Mouse (Mus musculus): Measurements from ENCODE around the gene Cerk. TPM values are rescaled to one million over a fixed set of nuclear protein-coding genes. Genes with fewer than 3 reads are reported as not detected.
"Not testable (repeated sequence)": the region's sequence is repeated elsewhere in the genome, so short reads cannot be mapped to it uniquely, and the experiment has no call there.

Gene Cerk
- total RNA-seq, 2 experiments from 2014 or later = 55.1 to 58.1 TPM

DNA sequence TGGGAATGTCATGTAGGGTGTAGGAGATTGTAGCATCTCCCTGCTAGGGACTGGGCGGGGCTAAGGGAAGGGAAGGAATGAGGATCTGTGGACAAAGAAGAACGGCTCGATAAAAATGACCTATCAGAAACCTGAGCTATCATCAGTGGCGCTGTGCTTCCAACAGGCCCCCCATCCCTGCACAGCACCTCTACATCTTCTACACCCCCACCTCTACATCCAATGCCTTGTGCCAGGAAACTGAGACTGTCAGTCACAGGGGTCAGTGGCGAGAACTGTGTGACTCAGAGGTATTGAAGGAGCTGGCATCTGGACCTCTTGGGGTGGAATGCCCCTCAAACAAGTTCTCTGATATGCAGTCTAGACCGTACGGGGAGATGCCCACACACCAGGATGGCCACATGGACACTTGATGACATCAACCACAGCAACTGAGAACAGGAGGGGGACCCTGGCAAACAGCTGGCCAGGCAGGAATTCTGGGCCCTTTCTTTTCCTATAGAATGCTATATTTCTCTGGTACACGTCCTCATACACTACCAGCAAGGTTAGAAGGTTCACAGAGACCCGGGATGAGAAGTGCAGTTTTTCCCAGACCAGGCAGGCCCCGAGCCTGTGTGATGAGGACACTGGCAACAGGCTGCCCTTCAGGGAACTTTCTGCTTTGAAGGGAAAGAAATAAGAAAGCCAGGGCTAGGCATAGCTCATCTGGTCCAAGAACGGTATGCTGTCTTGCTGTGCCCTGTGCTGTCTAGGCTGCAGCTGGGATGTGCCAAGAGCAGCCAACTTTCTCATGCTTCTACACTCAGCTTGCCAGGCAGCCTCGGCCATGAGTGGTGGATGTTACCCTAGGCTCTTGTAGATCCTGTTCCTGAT is 16.8 kb downstream of the Cerk start:
- intact Hi-C loops (cut with DNase I) = no loop called here
- no peak for DNase-seq (ENCODE audit: low spot score in 2 of 2)

DNA sequence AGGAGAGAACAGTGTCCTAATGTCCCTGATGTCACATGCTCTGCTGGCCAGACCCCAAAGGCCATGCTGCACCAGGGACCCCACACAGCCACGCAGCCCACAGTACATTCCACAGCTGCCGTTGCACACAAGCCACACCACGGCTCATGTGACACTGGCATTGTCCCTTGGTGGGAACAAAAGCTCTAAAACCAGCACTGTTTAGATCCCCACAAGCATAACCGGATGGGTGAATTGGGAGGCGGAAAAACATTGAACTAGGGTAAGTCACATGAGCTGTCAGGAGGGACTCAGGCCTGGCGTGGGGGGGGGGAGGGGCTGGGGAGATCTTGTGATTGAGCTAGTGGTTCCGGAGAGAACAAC is 17.5 kb downstream of the Cerk start:
- intact Hi-C loops (cut with DNase I) = no loop called here
- no peak for DNase-seq (ENCODE audit: low spot score in 2 of 2)

DNA sequence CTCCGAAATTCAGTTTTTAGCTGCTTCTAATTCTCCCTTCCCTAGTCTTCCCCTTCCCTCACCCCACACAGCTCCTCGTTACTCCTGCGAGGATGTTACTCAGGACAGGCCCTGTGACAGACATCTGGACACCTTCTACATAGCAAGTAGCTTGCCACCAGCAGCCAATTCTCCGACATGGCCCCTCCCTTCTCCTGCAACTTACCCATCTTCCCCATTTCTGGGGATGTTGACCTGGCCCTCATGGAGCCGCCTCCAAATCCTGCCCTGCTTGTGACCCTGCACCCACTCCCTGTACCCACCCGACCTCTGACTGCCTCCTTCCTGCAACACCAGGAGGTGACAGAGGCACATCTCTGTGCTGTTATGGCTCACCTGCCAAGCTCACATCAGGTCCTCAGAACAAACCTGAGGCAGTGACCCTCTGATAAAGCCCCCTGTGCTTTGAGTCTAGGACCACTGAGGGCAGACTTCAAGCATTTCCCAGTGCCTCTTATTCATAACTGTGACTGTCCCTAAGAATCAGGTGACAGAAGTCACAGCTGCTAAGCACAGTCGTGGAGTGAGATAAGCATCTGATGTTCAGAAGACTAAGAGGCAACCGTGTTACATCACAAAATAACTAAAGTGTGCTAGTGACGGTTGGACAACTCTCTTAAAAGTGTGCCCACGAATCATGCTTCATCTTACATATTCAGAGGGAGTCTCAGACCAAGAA is 18.0 kb downstream of the Cerk start:
- intact Hi-C loops (cut with DNase I) = no loop called here
- DNase-seq (ENCODE audit: low spot score in 2 of 2) = no peak

DNA sequence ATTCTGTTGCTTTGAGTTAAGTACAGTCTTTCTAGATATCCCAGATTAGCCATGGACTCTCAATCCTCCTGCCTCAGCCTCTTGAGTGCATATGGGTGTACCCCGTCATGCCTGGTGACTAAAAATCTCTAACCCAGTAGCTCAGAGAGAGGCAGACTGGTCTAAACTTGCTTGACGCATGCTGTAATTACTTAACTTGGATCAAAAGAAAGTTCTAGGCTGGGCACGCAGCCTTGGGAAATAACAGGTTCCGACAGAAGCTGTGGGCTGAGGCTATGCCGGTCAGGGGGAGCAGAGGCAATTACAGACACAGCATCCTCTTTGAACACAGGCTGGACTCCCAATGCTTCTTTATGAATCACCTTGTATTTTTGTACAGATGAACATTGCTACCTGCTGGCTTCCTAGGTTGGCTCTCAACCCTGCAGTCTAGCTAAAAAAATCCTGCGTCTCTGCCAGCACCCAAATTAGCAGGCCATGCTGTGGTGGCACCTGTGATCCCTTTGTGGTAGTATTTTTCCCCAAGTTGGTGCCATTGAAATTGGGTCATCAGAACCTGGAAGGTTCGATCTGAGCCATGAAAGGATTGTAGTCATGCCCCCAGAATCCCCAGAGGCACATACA is 18.8 kb downstream of the Cerk start:
- intact Hi-C loops (cut with DNase I) = no loop called here
- DNase-seq (ENCODE audit: low spot score in 2 of 2) = no peak

DNA sequence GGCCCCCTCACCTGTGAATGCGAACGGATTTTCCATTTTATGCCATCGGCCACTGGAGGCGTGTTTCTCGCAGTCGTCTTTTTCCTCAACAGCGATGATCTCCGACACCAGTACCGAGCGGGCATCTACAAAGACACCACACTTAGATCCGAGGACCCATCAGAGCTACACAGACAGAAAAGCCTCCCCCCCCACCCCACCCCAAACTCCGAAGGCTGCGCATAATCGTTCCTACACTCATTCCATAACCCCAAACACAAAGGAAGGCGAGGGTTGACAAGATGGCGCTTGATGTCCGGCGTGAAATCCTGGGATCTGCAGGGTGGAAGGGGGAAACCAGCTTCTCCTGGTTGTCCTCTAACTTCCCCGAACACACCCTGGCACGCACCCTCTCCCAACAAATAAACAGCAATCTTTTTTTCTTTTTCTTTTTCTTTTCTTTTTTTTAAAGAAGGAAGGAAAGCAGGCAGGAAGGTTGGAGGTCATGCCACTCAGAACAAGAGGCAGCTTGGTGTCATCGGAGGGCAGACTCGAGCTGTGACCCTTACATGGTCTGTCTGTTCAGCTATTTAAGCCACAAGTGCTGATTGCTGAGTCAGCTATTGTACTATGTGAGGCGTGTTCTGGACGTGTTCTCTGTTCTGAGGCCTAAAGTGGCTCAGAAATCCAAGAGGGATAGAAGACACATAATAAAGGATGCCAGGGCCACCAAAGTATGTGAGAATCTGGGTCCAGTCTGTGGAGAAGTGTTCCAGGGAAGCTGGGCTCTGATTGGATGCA is 19.9 kb downstream of the Cerk start:
- no peak for DNase-seq (ENCODE audit: low spot score in 2 of 2)
- intact Hi-C loops (cut with DNase I) = no loop called here

DNA sequence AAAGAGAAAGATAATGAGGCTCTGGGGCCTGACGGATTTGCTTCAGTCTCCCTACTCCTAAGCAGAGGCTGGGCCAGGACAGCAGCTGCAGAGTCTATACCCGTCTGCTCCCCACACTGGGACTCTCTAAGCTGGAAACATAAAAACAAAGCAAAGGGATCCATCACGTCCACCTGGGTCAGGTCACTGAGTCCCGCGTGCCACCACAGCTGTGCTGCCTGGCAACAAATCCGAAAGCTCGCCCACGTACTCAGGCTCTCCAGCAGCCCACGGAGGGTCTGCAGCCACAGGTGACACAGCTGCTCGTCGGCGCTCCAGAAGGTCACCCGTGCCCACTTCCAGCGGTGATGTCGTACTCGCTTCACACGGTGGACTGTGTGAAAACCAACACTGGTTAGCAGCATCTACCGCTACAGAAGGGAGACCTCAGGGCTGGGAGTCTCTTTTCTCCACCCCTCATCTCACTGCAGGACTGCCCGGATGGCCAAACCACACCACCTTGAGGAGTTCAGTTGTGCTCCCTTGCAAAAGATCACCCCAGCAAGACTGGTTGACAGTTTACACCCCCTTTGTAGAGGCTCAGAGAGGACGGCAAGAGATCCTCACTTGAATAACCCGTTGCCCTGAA is 21.1 kb downstream of the Cerk start:
- no peak for DNase-seq (ENCODE audit: low spot score in 2 of 2)

DNA sequence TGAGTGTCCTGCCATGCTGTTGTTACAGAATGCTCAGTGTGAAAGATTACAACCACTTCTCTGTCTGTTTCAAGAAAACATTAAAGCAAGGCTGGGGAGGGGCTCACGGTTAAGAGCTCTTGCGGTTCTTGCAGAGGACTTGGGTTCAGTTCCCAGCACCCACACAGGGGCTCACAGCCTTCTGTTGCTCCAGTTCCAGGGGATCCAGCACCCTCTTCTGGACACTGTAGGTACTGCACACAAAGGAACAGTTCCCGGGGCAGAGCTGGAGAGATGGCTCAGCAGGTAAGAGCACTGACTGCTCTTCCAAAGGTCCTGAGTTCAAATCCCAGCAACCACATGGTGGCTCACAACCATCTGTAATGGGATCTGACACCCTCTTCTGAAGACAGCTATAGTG is 24.1 kb downstream of the Cerk start:
- DNase-seq (ENCODE audit: low spot score in 2 of 2); intact Hi-C loops (cut with DNase I): not testable (repeated sequence)

More for the DNA sequence above, 21.1 kb downstream of the Cerk start:
- intact Hi-C loops (cut with DNase I) = no loop called here

DNA sequence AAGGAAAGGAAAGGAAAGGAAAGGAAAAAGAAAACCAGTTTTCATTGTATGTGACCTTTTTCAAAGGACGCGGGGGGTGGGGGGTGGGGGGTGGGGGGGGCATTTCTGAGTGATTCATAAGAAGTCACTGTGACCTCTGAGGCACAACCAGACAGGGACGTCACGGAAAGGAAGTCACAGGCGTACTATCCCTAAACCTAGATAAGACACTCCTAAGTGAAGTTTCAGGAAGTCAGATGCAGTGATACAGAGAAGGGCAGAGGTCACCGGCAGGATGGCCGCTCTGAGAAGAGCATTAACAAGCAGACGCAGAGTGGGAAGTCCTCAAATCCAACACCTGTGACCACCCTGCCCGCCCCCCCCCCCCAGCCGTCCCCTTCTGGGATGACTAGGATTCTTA is 25.0 kb downstream of the Cerk start:
- no peak for DNase-seq (ENCODE audit: low spot score in 2 of 2)
- intact Hi-C loops (cut with DNase I) = no loop called here

DNA sequence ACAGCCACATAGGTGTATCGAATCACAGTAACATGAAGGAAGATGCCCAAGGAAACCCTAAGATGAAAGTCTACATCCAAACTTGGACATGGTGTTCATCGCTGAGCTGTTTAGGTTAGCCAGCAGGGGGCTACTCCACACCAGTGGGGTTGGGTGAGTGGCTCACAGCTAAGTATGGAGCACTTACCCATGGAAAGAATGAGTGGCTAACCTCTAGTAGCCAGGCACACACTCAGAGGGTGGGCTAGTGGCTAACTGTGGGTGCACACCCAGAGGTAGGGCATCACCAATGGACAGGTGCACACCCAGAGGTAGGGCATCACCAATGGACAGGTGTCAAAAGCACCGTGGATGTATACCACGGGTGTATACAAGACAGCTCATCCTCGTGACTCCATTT is 26.2 kb downstream of the Cerk start:
- intact Hi-C loops (cut with DNase I) = loop anchor here (5.0 kb wide), 1 partner anchor 68 kb away; no protein-coding TSS in a partner anchor
- no peak for DNase-seq (ENCODE audit: low spot score in 2 of 2)

DNA sequence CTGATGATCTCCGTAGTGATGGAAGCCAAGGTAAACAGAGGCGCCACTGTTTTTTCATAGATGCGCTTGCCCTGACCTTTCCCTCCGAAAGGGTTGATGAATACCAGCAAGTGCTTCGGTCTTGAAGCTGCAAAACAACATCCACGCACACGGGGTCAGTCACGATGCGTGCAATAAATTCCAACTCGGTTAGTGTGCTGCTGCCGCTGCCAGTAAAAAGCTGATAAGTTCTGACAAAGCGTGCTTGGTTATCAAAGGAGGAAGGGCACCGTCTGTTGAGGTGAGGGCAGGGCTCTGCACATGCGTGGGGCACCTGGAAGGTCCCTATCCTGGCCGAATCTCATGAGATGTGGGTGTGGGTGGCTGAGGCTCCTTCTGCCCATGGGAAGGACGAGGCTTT is 26.8 kb downstream of the Cerk start:
- DNase-seq (ENCODE audit: low spot score in 2 of 2) = no peak
- intact Hi-C loops (cut with DNase I) = loop anchor here (5.0 kb wide), 1 partner anchor 68 kb away; no protein-coding TSS in a partner anchor

DNA sequence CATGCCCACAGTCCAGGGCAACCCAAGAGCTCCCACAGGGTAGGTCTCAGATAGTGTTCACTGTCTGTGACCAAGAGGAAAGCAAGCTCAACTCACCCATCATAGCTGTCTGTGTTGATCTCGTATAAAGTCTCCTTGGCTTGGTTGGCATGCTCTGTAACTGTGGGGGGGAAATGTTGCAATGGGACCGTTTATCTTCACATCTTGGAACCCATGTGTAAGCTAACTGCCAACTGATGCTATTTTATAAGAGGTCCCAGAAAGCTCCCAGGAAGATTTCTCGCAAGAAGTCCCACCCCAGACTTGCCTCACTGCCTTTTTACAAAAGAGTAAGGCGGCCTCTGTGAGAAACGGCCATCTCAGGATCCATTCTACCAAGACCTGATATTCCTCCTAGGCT is 29.4 kb downstream of the Cerk start:
- no peak for DNase-seq (ENCODE audit: low spot score in 2 of 2)

DNA sequence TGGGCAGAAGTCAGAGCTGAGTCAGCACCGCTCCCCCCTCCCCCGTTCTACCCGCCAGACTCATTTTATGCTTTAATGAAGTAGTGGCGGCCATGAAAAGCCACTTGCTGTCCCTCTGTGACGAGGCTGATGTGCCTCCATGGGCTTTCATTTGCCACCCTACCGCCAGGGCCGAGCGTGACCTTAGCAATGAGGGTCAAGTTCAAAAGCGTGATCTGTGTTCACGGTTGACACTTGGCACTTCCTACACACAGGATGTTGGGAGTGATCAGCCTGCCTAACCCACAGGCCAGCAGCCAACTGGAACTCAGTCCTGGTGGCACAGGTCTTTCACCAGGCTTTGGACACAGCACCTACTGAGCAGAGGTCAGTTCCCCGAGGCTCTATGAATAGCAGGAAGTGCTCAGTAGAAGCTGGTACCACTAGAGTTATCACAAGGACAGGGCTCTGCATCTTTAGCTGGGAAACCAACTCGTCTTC is 32.4 kb downstream of the Cerk start:
- DNase-seq (ENCODE audit: low spot score in 2 of 2) = no peak
- intact Hi-C loops (cut with DNase I) = no loop called here

More for the DNA sequence above, 29.4 kb downstream of the Cerk start:
- intact Hi-C loops (cut with DNase I) = loop anchor here (5.0 kb wide), 1 partner anchor 71 kb away; no protein-coding TSS in a partner anchor

DNA sequence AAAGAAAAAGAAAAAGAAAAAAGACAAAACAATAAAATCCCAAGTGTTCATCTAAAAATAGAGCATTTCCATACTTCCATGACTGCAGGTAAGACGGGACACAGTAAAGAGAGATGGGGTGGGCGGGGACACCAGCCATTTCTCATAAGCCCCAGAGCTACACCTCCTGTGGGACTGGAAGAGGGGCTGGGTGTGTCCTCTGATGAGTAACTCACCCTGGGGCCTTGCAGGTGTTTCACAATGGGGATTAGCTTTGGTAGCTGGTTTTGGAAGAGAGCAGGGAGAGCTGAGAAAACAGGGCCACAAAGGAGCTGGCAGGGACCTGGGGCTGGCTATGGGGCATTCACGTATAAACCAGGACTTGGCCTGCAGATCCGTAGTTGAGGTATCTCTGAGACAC is 35.3 kb downstream of the Cerk start:
- intact Hi-C loops (cut with DNase I) = no loop called here
- DNase-seq (ENCODE audit: low spot score in 2 of 2) = no peak

DNA sequence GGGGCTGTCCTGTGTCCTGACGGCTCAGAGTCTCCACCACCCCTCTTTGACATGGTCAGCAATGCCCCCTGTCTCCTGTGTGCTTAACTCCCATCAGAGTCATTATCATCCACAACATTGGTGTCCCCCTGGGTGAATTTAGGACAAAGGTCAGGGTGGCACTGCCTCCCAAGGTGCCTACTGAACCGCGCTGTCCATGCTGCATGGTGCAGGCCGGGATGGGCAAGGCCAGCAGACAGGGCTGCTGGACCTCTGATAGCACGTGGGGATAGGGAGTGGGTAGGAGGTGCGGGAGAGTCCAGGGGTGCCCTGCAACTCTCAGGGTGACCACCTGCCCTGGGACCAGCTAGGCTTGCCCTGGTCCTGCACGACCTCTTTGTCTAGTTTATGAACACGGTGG is 39.0 kb downstream of the Cerk start:
- no peak for DNase-seq (ENCODE audit: low spot score in 2 of 2)
- intact Hi-C loops (cut with DNase I) = loop anchor here (5.0 kb wide), 1 partner anchor 65 kb away; the partner anchor contains the start of gene Tbc1d22a

DNA sequence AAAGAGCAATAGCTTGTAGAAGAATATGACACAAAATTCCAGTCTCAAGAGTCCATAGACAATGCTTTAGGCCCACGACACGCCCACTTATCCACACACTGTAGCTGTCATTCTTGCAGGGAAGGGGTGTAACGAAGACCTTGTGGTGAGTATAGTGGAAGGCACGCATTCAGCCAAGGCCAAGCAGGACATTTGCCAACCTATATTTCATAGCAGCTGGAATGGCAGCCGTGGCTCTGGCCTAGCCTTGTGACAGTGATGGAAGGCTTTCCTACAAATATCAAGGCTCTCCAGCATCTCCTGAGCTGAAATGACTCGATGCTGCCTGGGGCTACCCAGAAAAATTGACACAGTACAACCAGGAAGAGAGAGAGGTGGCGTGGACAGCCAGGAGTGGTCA is 40.9 kb downstream of the Cerk start:
- intact Hi-C loops (cut with DNase I) = loop anchor here (5.0 kb wide), 1 partner anchor 67 kb away; the partner anchor contains the start of gene Tbc1d22a
- DNase-seq (ENCODE audit: low spot score in 2 of 2) = no peak

DNA sequence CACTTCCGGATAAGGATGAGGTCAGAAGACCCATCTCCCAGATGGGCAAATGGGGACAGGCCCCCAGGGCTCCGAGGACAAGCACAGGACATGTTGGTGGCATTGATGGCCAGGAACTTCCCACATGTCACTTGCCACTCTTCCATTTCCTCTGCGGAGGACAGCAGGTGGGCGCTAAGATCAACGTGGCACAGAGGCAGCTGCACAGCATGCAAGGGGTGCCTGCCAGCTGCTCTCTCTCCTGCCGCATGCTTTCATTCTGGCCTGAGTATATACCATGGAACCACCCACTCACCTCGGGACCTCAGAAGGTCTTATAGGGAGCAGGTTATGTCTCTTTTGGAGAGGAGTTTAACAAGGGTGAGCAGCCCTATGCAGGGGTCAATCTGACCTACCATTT is 41.4 kb downstream of the Cerk start:
- intact Hi-C loops (cut with DNase I) = no loop called here

DNA sequence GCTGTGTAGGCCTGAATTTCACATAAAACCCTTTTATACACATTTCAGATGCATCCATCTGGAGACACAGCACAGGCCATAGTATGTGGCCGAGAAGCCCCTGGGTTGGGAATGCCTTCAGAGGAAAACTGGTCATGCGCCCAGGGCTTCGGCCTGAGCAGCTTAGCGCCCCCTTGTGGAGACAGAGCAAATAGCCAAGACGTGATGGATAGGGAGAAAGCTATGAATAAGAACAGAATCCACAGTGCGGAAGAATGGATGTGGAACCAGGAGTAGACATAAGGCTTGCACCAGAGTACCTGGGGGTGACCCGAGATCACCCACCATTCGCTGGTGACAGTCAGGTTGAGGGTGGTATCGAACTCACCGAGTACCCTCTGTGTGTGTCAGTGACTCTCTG is 45.6 kb downstream of the Cerk start:
- intact Hi-C loops (cut with DNase I) = no loop called here
- DNase-seq (ENCODE audit: low spot score in 2 of 2) = peak; percentile 37 to 57

More for the DNA sequence above, 41.4 kb downstream of the Cerk start:
- no peak for DNase-seq (ENCODE audit: low spot score in 2 of 2)

DNA sequence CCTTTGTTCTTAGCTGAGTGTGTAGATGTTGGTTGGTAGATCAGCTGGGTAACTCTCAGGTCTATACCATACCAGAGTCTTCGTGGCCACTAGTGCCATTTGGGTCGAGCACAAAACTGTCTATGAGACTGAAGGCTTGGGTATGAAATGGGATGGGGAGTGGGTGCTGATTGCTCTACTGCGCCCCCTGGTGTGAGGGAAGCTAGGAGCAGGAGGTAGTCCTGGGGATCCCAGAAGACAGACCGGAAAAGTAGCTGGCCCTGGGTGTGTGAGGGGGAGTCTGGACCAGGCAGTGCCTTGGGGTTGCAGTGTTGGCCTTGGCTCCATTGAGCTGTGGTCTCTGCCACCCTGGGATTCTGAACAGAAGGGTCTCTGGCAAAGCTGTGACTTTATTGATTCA is 48.3 kb downstream of the Cerk start:
- DNase-seq (ENCODE audit: low spot score in 2 of 2) = no peak
- intact Hi-C loops (cut with DNase I) = loop anchor here (5.0 kb wide), 1 partner anchor 225 kb away; no protein-coding TSS in a partner anchor

All from left cerebral cortex, postnatal 36 days (tissue).